Mouse (Mus musculus) embryo, embryonic 11.5 days (tissue): Measurements from ENCODE around the gene Osbpl8.

Source experiments
- DNase-seq: peaks from one replicate; pipeline ENCODE4 v3.0.0-alpha.2; 2012; ENCODE audit warnings: low read depth, low spot score

Osbpl8 gene

DNA sequence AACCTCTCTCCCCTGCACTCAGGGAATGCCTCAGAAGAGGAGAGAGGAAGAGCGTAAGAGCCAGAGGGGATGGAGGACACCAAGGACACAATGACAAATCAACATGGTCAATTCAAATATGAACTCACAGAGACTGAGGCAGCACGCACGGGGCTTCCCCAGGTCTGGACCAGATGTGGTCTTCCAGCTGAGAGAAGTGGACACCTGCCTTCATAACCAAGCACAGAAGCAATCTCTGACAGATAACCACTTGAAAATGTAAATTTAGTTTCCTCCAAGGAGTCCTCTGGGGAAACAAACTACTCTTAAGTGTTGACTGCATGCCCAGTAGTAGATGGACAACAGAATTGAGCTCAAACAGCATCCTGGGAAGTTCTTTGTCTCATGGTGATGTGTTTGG, 9.5 kb upstream of the Osbpl8 start:
- no peak for DNase-seq

GRCm38 (mm10) chr10:111155571-111155970, 9.0 kb upstream of the Osbpl8 start:
- no peak for DNase-seq

GRCm38 (mm10) chr10:111156394-111157190, 8.0 kb upstream of the Osbpl8 start:
- DNase-seq = no peak

DNA sequence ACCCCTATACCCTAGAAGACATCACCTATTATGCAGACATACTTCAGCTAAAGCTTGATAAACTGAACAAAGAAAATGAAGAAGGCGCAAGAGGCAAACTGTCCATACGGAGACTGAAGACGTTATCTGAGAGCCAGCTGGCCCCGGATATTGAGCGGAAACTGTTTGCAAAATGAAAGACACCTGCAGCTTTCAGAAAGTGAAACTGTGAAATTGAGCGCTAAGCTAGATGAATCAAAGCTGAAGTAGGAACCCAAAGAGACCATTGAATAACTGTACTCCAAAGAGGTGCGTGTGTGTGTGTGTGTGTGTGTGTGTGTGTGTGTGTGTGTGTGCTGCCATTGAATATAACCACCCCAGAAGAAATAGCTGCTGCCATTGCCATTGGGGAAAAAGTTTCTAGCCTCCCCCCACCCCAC, 7.3 kb upstream of the Osbpl8 start:
- no peak for DNase-seq

DNA sequence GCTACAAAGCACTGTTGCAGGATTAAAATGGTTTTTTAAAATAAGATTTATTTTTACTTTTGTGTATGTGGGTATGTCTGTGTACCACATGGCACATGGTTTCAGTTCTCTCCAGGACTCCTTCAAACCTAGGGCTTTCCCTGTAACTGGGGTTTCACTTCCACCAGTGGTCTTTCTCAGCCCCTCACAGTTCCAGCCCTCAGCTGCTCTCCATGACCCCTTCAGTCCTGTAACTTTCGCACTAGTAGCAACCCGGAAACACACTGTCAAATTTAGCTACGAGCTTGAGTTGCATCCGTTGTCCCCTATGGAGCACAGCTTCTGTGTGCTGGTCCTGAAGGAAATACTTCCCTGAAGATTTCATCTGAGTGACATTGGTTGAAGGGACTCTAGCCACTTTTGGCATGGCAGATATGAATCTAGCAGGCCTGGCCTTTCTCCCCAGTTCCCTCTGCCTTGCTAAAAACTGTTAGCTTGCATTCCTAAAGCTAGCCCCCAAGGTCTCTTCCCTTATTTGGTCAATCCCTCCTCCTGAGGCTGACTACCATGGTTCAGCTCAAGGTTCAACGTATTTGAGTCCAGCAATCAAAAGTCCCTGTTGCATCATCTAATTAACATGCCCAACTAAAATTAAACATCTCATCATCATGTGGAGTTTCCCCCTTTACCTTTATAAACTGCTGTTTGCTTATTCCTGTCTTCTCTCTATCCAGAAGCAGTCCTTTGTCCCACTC, 4.6 kb upstream of the Osbpl8 start:
- DNase-seq = no peak

DNA sequence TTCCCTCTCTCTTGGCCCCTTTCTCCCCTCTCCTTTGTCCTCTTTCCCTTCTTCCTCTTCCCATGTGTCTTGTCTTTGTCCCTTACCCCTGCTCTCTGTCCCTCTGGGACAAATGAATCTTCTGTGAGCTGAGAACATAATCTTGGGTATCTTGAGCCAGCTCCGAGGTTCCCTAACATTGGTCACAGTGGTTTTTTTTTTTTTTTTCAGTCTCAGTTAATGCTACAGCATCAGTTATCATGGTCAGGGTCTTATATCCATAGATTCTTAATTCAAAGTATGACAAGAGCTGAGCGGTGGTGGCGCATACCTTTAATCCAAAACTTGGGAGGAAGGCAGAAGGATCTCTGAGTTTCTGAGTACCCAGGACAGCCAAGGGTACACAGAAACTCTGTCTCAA, 4.0 kb upstream of the Osbpl8 start:
- DNase-seq = no peak

DNA sequence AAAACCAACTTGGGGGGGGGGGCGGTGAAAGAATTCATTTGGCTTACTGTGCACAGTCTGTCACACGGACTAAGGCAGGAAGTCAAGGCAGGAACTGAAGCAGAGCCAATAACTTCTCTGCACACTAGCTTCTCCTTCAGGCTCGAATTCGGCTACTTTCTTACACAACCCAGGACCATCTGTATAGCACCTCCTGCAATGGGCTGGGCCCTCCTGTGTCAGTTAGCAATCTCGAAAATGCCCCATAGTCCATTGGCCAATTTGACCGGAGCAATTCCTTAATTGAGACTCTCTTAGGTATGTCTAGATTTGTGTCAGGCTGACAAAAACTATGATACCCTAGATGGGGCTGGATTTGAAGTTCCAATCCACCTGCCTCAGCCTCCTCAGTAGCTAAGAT, 3.2 kb upstream of the Osbpl8 start:
- DNase-seq = no peak

DNA sequence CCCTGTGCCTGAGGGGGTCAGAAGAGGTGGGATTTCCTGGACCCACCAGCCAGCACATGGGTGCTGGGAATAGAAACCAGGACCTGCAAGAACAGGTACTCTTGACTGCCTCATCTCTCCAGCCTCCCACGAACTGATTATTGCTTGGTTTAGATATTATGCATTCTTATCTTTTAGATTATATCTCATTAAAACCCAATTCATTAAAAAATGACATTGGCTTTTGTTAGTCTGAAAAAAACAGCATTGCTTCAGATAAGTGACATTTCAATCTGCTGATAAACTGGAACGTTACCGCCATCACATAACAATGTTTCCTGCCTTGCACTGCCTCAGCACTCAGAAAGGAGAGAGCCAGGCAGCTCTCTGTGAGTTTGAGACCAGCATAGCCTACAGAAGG, 1.5 kb upstream of the Osbpl8 start:
- no peak for DNase-seq

DNA sequence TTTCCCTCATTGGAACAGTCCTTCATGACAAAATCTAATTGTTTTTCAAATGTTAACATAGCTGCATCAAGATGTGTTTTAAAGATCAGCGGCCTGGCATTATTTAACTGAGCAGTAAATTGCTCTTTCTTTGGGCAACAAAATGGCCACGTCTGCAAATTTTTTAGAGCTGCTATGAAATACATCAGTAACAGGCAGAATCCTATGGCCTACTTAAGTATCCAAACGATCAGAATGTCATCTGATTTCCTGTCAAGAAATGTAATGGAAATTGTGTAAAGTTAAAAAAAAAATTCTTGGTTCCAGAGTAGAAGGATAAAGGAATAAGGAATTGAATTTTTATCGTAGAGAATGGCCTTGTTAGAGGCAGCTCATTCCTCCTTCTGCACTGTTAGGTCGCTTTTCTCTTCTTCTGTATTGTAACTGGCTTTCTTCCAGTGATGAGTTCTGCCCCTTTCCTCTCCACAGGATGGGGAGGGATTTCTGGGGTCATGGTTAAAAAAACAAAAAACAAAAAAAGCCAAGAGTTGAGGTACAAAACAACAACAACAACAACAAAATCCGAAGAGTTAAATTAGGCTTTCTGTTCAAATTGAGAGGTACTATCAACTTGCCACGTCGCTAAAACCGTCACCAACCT, 831 bp upstream of the Osbpl8 start:
- DNase-seq = no peak

DNA sequence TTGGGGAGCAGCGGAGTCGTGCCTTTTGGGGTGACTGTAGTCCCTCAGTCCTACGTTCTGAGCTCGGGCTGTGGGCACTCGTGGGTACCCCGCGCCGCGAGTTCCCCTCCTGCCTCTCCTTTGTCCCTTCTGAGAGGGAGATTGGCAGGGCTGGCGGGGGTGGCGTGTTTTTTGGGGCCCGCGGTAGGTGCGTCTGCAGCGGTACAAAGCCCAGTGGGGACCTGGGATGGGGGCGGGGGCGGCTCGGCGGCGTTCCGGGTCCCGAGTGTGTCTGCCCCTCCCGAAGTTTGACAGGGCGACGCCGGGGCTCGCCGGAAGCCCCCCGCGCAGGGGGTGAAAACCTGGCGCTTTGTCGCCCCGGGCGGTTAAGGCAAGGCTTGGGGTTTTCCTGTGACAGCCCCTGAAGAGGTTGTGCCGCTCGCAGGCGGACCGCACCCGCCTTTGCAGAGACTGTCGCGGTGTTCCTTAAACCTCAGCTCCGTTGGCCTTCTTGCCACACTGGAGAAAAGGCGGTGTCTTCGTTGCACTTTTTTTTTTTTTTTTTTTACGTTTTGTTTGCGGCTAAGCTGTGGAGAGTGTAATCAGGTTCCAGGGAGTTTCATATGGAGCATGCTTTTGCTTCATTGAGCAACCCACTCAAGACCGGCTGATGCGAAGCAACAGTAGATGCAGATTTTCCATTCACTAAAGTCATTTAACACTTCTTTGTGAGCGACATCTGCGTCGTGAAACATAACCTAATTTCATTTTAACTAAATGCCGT, 848 bp downstream of the Osbpl8 start:
- DNase-seq = peak; percentile 17

- no peak for DNase-seq
Observed at GRCm38 (mm10) chr10:111166057-111166841, 1.7 kb downstream of the Osbpl8 start.

DNA sequence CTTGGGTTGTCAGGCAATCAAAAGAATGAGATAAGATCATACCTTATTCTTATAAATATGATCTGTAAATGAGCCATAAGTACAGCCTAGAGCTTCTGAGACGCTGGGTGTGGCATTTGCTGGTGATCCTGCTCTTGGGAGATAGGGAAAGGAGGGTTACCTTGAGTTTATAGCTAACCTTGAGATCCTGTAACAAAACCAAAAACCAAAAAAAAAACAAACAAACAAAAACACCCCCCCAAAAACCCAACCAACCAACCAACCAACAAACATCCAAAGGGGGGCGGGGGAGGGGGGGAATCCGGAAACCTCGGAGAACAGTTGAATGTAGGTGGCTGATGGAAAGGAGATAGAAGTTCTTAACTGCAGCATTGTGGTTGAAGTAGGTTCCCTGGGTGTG, 2.9 kb downstream of the Osbpl8 start:
- no peak for DNase-seq

DNA sequence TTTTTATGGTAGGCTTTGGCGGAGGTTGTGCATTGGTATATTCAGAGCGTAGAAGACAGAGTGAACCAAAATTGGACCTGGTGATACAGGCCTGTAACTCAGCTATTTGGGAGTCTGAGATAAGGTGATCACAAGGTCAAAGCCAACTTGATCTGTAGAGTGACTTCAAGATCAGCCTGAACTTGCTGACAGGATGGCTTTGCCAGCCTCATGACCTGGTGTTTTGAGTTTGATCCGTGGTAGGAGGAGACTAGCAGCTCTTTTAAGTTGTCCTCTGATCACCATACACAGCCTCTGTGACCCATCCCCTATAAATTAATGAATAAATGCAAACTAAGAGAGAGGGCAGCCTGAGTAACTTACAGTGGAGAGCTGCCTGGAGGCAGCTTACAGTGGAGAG, 3.8 kb downstream of the Osbpl8 start:
- no peak for DNase-seq

DNA sequence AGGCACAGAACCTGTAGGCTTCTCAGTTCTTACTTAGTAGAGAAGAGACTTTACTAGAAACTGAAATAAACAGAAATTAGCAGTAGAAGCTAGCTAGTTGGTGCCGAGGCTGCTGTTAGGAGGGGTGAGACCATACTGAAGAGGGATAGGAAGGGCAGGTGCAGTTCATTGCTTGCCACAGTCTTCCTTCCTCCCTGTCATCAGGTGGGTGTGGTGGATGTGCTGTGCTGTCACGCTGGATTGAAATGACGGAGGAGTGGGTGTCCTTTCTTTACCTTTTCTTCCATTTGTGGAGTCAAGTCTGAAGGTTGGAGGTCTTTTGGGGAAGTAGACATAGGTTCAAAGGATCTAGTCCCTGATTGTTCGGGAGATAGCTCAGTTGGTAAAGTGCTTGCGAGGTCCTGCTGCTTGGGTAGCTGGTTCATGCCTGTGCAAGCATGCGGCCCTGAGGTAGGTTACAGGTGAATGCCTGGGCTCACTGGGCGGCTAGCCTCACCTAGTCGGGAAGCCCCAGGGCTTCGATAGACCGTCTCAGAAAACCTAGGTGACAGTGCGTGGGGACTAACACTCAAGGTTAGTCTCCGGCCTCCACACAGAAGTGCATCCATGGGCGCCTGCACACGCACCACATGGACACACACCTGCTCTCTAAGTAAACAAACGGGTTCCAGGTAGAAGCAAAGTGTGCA, 6.8 kb downstream of the Osbpl8 start:
- DNase-seq = no peak

GRCm38 (mm10) chr10:111173589-111174247, 9.2 kb downstream of the Osbpl8 start:
- no peak for DNase-seq

DNA sequence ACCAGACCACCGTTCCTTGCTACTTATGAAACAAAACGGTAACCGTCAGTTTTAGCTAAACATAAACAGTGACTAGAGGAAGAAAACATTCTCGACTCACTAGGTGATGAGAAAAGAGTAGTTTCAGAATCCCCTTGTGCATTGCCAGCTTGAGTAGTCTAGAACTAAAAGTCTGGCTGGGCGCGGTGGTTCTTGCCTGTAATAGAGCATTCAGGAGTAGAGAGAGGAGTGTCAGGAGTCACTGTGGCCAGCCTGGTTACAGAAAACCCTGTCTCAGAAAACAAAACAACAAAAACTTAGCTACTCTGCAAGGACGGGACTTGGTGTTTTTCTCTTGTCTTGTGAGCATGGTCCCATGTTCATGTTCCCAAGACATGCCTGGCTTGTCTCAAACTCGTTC, 12.8 kb downstream of the Osbpl8 start:
- DNase-seq = no peak

GRCm38 (mm10) chr10:111178024-111178423, 13.5 kb downstream of the Osbpl8 start:
- no peak for DNase-seq

- DNase-seq = no peak
Observed at GRCm38 (mm10) chr10:111180633-111181032, 16.1 kb downstream of the Osbpl8 start.

GRCm38 (mm10) chr10:111183634-111184270, 19.2 kb downstream of the Osbpl8 start:
- no peak for DNase-seq
